Mouse (Mus musculus): ENCODE measurements at regions not wholly inside any gene's neighbourhood (a gene's known extent, or its start where the extent isn't known, plus 50 kb on each side); places are given as distances from the start of the nearest gene placed in this dataset.

GRCm38 (mm10) chr7:70826074-70826473, 459.5 kb upstream of the Nr2f2 start:
- TF ChIP-seq POLR2A (IDR thresholded peaks at IDR 0.05; ENCODE audit: insufficient read depth, low read length) (no peak), CTCF (IDR thresholded peaks at IDR 0.05; ENCODE audit: low read depth, low read length) (no peak), EP300 (IDR thresholded peaks at IDR 0.05; ENCODE audit: insufficient read depth, low read depth, low read length) (no peak)

Data from ES-Bruce4 (cell line).